8 mouse cellular contexts compared by ENCODE assay signal in genomic region chr7:81868158-81868557, GRCm38 (mm10). TPM values are rescaled to one million over a fixed set of nuclear protein-coding genes. Genes with fewer than 3 reads are reported as not detected.
A peak's percentile ranks its signal among the peaks of the same experiment; 100 is the strongest.
DNase-seq lines count a peak whose midpoint lies in the region; ATAC-seq lines count a peak whose summit lies in the region.

No protein-coding gene starts in this region.

- intact Hi-C loops in heart, postnatal 14 days (cut with DNase I): loop anchor here (5.0 kb wide), 4 partner anchors 64 to 249 kb away; partner anchors contain the start of genes 3110040N11Rik and Hdgfl3

- DNase-seq in MN1 (ENCODE audit: low spot score): peak; percentile 84
- peak; percentile 4 for DNase-seq in c-Kit-negative CD71-positive TER-119-positive erythroid progenitor cells, embryonic 14.5 days (ENCODE audit: low read depth, low spot score)
- DNase-seq in heart, postnatal 14 days: peak; percentile 73 to 82
- DNase-seq in kidney, postnatal 4 days: peak; percentile 88 to 90
- peak; percentile 78 for DNase-seq in lung, postnatal 10 days
- DNase-seq in ovary, postnatal 36 days (ENCODE audit: low spot score): peak; percentile 76
- DNase-seq in thymus, postnatal 36 days: peak; percentile 78 to 79

- ATAC-seq in erythroid progenitor cell, adult 5-6 weeks (replicated peaks; ENCODE audit: low FRiP score, poor library complexity, severe bottlenecking): peak; percentile 79

RNA-seq across cellular contexts. Expression of gene Tm6sf1, which starts 9.4 kb away (rescaled TPM):
- 36.8 and 51.1 TPM in 2 replicates for total RNA-seq in erythroid progenitor cell, adult 5-6 weeks (2015; ENCODE audit: low replicate concordance)
- 6.8 and 22.5 TPM in 2 replicates for total RNA-seq in erythroid progenitor cell, adult 5-6 weeks (2017; ENCODE audit: low replicate concordance)
- 10 to 100 TPM; 18.1 to 18.3 TPM for total RNA-seq in heart, postnatal 14 days (2021)

RNA-seq across cellular contexts. Expression of gene Gm10160, which starts 12.6 kb away (rescaled TPM):
- not detected in 2 replicates for total RNA-seq in erythroid progenitor cell, adult 5-6 weeks (2015; ENCODE audit: low replicate concordance)
- not detected in 2 replicates for total RNA-seq in erythroid progenitor cell, adult 5-6 weeks (2017; ENCODE audit: low replicate concordance)
- not detected for total RNA-seq in heart, postnatal 14 days (2021)

RNA-seq across cellular contexts. Expression of gene Btbd1, which starts 38.9 kb away (rescaled TPM):
- total RNA-seq in erythroid progenitor cell, adult 5-6 weeks (2015; ENCODE audit: low replicate concordance): 20.2 and 56.2 TPM in 2 replicates
- 34.7 and 59.2 TPM in 2 replicates for total RNA-seq in erythroid progenitor cell, adult 5-6 weeks (2017; ENCODE audit: low replicate concordance)
- 100 to 1,000 TPM; 135 TPM for total RNA-seq in heart, postnatal 14 days (2021)

Comparison
In these comparisons a context has a peak if more than half of its experiments do, and no peak if none do; other contexts are left out.
1. Peak in every context shown above with its lines: DNase-seq and ATAC-seq.
2. DNase-seq: peak in every context shown above with its lines; median percentile 89 in kidney, postnatal 4 days; 84 in MN1; 78 in thymus, postnatal 36 days; 78 in lung, postnatal 10 days; 78 in heart, postnatal 14 days; 76 in ovary, postnatal 36 days; 4 in c-Kit-negative CD71-positive TER-119-positive erythroid progenitor cells, embryonic 14.5 days.